Mouse (Mus musculus): ENCODE measurements around the gene Add3. TPM values are rescaled to one million over a fixed set of nuclear protein-coding genes. Genes with fewer than 3 reads are reported as not detected.

Add3 gene
- polyA plus RNA-seq, 1 experiment from 2014 or later = 44.8 TPM

- no peak overlapping the region for H3K27ac ChIP-seq
- no peaks in the 10 kb centered on the region for H3K36me3 ChIP-seq
- H3K4me2 ChIP-seq (replicated peaks) = peak overlapping the region; percentile 92
- 8% methylated on average over 6 of the region's 6 CpGs for WGBS
- H3K4me3 ChIP-seq = peak overlapping the region; percentile 83
- H3K9me3 ChIP-seq = no peaks in the 10 kb centered on the region
- H3K27me3 ChIP-seq (replicated peaks) = no peaks in the 10 kb centered on the region; the same call in 1 of the 2 replicates
- ATAC-seq (ENCODE audit: low FRiP score, low read depth) = no peak
- H3K4me1 ChIP-seq = peaks cover 33% of the 10 kb centered on the region
- peak overlapping the region; percentile 55; the same call in 1 of the 2 replicates for H3K9ac ChIP-seq
These were observed 584 bp downstream of the Add3 start for GRCm38 (mm10) chr19:53140804-53141250.

GRCm38 (mm10) chr19:53141251-53142072 lies 1.2 kb downstream of the Add3 start:
- H3K9me3 ChIP-seq = no peaks in the 10 kb centered on the region
- ATAC-seq (ENCODE audit: low FRiP score, low read depth) = no peak; the same call in 1 of the 2 replicates
- H3K4me3 ChIP-seq = peak overlapping the region; percentile 83
- WGBS = 2% methylated on average over 23 of the region's 23 CpGs
- H3K27me3 ChIP-seq (replicated peaks) = no peaks in the 10 kb centered on the region; the same call in 1 of the 2 replicates
- H3K36me3 ChIP-seq = no peaks in the 10 kb centered on the region
- peaks cover 33% of the 10 kb centered on the region for H3K4me1 ChIP-seq
- peak overlapping the region; percentile 51 for H3K9ac ChIP-seq
- H3K4me2 ChIP-seq (replicated peaks) = peak overlapping the region; percentile 92
- 0 out of 2 replicates have a peak overlapping the region, but pooled peaks have one; percentile 20 for H3K27ac ChIP-seq

- Histone ChIP-seq H3K4me3 (peak overlapping the region; percentile 83), H3K27me3 (replicated peaks) (no peaks in the 10 kb centered on the region; the same call in 1 of the 2 replicates), H3K9me3 (no peaks in the 10 kb centered on the region), H3K9ac (peak overlapping the region; percentile 80), H3K36me3 (no peaks in the 10 kb centered on the region), H3K4me2 (replicated peaks) (peak overlapping the region; percentile 92), H3K4me1 (peaks cover 33% of the 10 kb centered on the region), H3K27ac (peak overlapping the region; percentile 20; the same call in 1 of the 2 replicates)
- WGBS = under 1% methylated on average over 84 of the region's 84 CpGs
- peak; percentile 97 for ATAC-seq (ENCODE audit: low FRiP score, low read depth)
These were observed 2.2 kb downstream of the Add3 start for GRCm38 (mm10) chr19:53142190-53143107.

- Histone ChIP-seq H3K27me3 (replicated peaks) (no peaks in the 10 kb centered on the region; the same call in 1 of the 2 replicates), H3K36me3 (no peaks in the 10 kb centered on the region), H3K4me1 (peaks cover 33% of the 10 kb centered on the region), H3K4me2 (replicated peaks) (peak overlapping the region; percentile 92), H3K9me3 (no peaks in the 10 kb centered on the region), H3K27ac (peak overlapping the region; percentile 20; the same call in 1 of the 2 replicates), H3K9ac (peak overlapping the region; percentile 80), H3K4me3 (peak overlapping the region; percentile 83)
- no peak; the same call in 1 of the 2 replicates for ATAC-seq (ENCODE audit: low FRiP score, low read depth)
- under 1% methylated on average over 48 of the region's 48 CpGs for WGBS
These were observed 3.1 kb downstream of the Add3 start for GRCm38 (mm10) chr19:53143108-53143971.

- no peaks in the 10 kb centered on the region for H3K9me3 ChIP-seq
- no peak overlapping the region for H3K9ac ChIP-seq
- no peak overlapping the region for H3K4me2 ChIP-seq (replicated peaks)
- no peaks in the 10 kb centered on the region for H3K27me3 ChIP-seq (replicated peaks)
- no peak overlapping the region for H3K27ac ChIP-seq
- peaks cover 32% of the 10 kb centered on the region for H3K4me1 ChIP-seq
- 5% methylated on average over 2 of the region's 2 CpGs for WGBS
- no peak for ATAC-seq (ENCODE audit: low FRiP score, low read depth)
- no peak overlapping the region for H3K4me3 ChIP-seq
- no peaks in the 10 kb centered on the region for H3K36me3 ChIP-seq
These were observed 4.8 kb downstream of the Add3 start for GRCm38 (mm10) chr19:53145075-53145474.

- H3K4me3 ChIP-seq = no peak overlapping the region
- H3K36me3 ChIP-seq = no peaks in the 10 kb centered on the region
- peaks cover 3% of the 10 kb centered on the region; the same call in 1 of the 2 replicates for H3K4me1 ChIP-seq
- no peaks in the 10 kb centered on the region for H3K9me3 ChIP-seq
- WGBS = 18% methylated on average over 3 of the region's 3 CpGs
- H3K9ac ChIP-seq = no peak overlapping the region
- no peaks in the 10 kb centered on the region for H3K27me3 ChIP-seq (replicated peaks)
- H3K27ac ChIP-seq = no peak overlapping the region
- no peak overlapping the region for H3K4me2 ChIP-seq (replicated peaks)
- no peak for ATAC-seq (ENCODE audit: low FRiP score, low read depth)
These were observed 9.1 kb downstream of the Add3 start for GRCm38 (mm10) chr19:53149381-53149780.

GRCm38 (mm10) chr19:53152451-53152850 lies 12.2 kb downstream of the Add3 start:
- Histone ChIP-seq H3K27me3 (replicated peaks) (no peaks in the 10 kb centered on the region), H3K4me1 (no peaks in the 10 kb centered on the region), H3K4me3 (no peak overlapping the region), H3K27ac (no peak overlapping the region), H3K4me2 (replicated peaks) (no peak overlapping the region), H3K36me3 (no peaks in the 10 kb centered on the region), H3K9ac (no peak overlapping the region), H3K9me3 (no peaks in the 10 kb centered on the region)
- 88% methylated on average over 4 of the region's 4 CpGs for WGBS
- ATAC-seq (ENCODE audit: low FRiP score, low read depth) = no peak

- no peaks in the 10 kb centered on the region for H3K36me3 ChIP-seq
- H3K27ac ChIP-seq = no peak overlapping the region
- no peak for ATAC-seq (ENCODE audit: low FRiP score, low read depth)
- no peak overlapping the region for H3K9ac ChIP-seq
- H3K4me2 ChIP-seq (replicated peaks) = no peak overlapping the region
- H3K4me1 ChIP-seq = no peaks in the 10 kb centered on the region
- H3K9me3 ChIP-seq = no peaks in the 10 kb centered on the region
- H3K27me3 ChIP-seq (replicated peaks) = no peaks in the 10 kb centered on the region
- 78% methylated on average over 4 of the region's 4 CpGs for WGBS
- no peak overlapping the region for H3K4me3 ChIP-seq
These were observed 12.9 kb downstream of the Add3 start for GRCm38 (mm10) chr19:53153096-53153495.

GRCm38 (mm10) chr19:53154156-53154555 lies 13.9 kb downstream of the Add3 start:
- H3K27me3 ChIP-seq (replicated peaks) = no peaks in the 10 kb centered on the region
- no peaks in the 10 kb centered on the region for H3K4me1 ChIP-seq
- H3K9me3 ChIP-seq = no peaks in the 10 kb centered on the region
- no peak for ATAC-seq (ENCODE audit: low FRiP score, low read depth)
- no peaks in the 10 kb centered on the region for H3K36me3 ChIP-seq
- no peak overlapping the region for H3K4me2 ChIP-seq (replicated peaks)
- WGBS = 87% methylated on average over 3 of the region's 3 CpGs
- no peak overlapping the region for H3K27ac ChIP-seq
- H3K4me3 ChIP-seq = no peak overlapping the region
- H3K9ac ChIP-seq = no peak overlapping the region

GRCm38 (mm10) chr19:53156361-53156760 lies 16.1 kb downstream of the Add3 start:
- ATAC-seq (ENCODE audit: low FRiP score, low read depth) = no peak
- Histone ChIP-seq H3K4me2 (replicated peaks) (no peak overlapping the region), H3K27ac (no peak overlapping the region), H3K36me3 (no peaks in the 10 kb centered on the region), H3K4me1 (no peaks in the 10 kb centered on the region), H3K4me3 (no peak overlapping the region), H3K9me3 (no peaks in the 10 kb centered on the region), H3K9ac (no peak overlapping the region), H3K27me3 (replicated peaks) (no peaks in the 10 kb centered on the region)
- 86% methylated on average over 3 of the region's 3 CpGs for WGBS

GRCm38 (mm10) chr19:53157176-53157575 lies 16.9 kb downstream of the Add3 start:
- no peak overlapping the region for H3K4me2 ChIP-seq (replicated peaks)
- H3K36me3 ChIP-seq = no peaks in the 10 kb centered on the region
- H3K4me1 ChIP-seq = no peaks in the 10 kb centered on the region
- H3K27me3 ChIP-seq (replicated peaks) = no peaks in the 10 kb centered on the region
- no peak overlapping the region for H3K9ac ChIP-seq
- no peak overlapping the region for H3K4me3 ChIP-seq
- ATAC-seq (ENCODE audit: low FRiP score, low read depth) = no peak
- WGBS = 85% methylated on average over 5 of the region's 5 CpGs
- H3K9me3 ChIP-seq = no peaks in the 10 kb centered on the region
- no peak overlapping the region for H3K27ac ChIP-seq

Data from neural tube, embryonic 12.5 days (tissue).